ENCODE assay signal across 8 mouse cellular contexts in genomic region chr11:88193098-88193823, GRCm38 (mm10). TPM values are rescaled to one million over a fixed set of nuclear protein-coding genes. Genes with fewer than 3 reads are reported as not detected.
A peak's percentile ranks its signal among the peaks of the same experiment; 100 is the strongest.
DNase-seq lines count a peak whose midpoint lies in the region; ATAC-seq lines count a peak whose summit lies in the region.

No protein-coding gene starts in this region.

- H3K27ac ChIP-seq in heart, embryonic 15.5 days = no peak overlapping the region
- no peak overlapping the region for H3K27ac ChIP-seq in liver, embryonic 12.5 days

- peak overlapping the region; percentile 37 for H3K4me3 ChIP-seq in heart, embryonic 15.5 days
- peak overlapping the region; percentile 14; the same call in 1 of the 2 replicates for H3K4me3 ChIP-seq in liver, embryonic 12.5 days

- no peaks in the 10 kb centered on the region for H3K9me3 ChIP-seq in heart, embryonic 15.5 days (replicated peaks)
- no peaks in the 10 kb centered on the region for H3K9me3 ChIP-seq in liver, embryonic 12.5 days (replicated peaks)

- 8% methylated on average over 34 of the region's 34 CpGs for WGBS in heart, embryonic 15.5 days
- 4% methylated on average over 34 of the region's 34 CpGs for WGBS in liver, embryonic 12.5 days (ENCODE audit: insufficient replicate concordance)

- H3K27me3 ChIP-seq in heart, embryonic 15.5 days = peaks cover 23% of the 10 kb centered on the region
- H3K27me3 ChIP-seq in liver, embryonic 12.5 days (replicated peaks) = peaks cover 91% of the 10 kb centered on the region

- H3K4me2 ChIP-seq in heart, embryonic 15.5 days = peak overlapping the region; percentile 61
- peak overlapping the region; percentile 43 for H3K4me2 ChIP-seq in liver, embryonic 12.5 days

- DNase-seq in heart, postnatal 36 days = no peak
- peak; percentile 19 for DNase-seq in thymus, postnatal 0 days (ENCODE audit: low spot score)
- no peak for DNase-seq in thymus, adult 18-20 months
- no peak for DNase-seq in ovary, adult 18-20 months (ENCODE audit: low spot score)
- no peak for DNase-seq in ovary, postnatal 36 days (ENCODE audit: low spot score)

- H3K36me3 ChIP-seq in heart, embryonic 15.5 days = no peaks in the 10 kb centered on the region
- H3K36me3 ChIP-seq in liver, embryonic 12.5 days = no peaks in the 10 kb centered on the region

- no peak for ATAC-seq in heart, embryonic 15.5 days (replicated peaks; ENCODE audit: insufficient number of reproducible peaks, insufficient read depth, low FRiP score, low read depth)
- ATAC-seq in liver, embryonic 12.5 days = no peak
- no peak for ATAC-seq in activated CD4-positive, CD25-positive, alpha-beta regulatory T cell, adult 4 months

- H3K9ac ChIP-seq in heart, embryonic 15.5 days = peak overlapping the region; percentile 50
- no peak overlapping the region for H3K9ac ChIP-seq in liver, embryonic 12.5 days

- H3K4me1 ChIP-seq in heart, embryonic 15.5 days (replicated peaks) = peaks cover 34% of the 10 kb centered on the region
- H3K4me1 ChIP-seq in liver, embryonic 12.5 days = peaks cover 13% of the 10 kb centered on the region

- intact Hi-C loops in heart, postnatal 36 days (cut with DNase I) = no loop called here

RNA-seq across cellular contexts. Expression of gene Mrps23, which starts 10.9 kb away (rescaled TPM):
- polyA plus RNA-seq in heart, embryonic 15.5 days (2015; fragmentation: Nextera tagmentation; extraction: Ambion mirVana) = 80.7 and 93.9 TPM in 2 replicates
- total RNA-seq in heart, postnatal 36 days (2021) = 100 to 1,000 TPM; 273 to 312 TPM
- 90.0 and 95.0 TPM in 2 replicates for polyA plus RNA-seq in thymus, postnatal 0 days (2015; fragmentation: Nextera tagmentation; extraction: Ambion mirVana)
- polyA plus RNA-seq in liver, embryonic 12.5 days (2016; fragmentation: Nextera tagmentation; extraction: Ambion mirVana) = 47.0 and 47.6 TPM in 2 replicates
- 10 to 100 TPM; 96.8 to 98.7 TPM for polyA plus RNA-seq in activated CD4-positive, CD25-positive, alpha-beta regulatory T cell, adult 4 months (2017; shearing (Covaris generic))
